Mouse (Mus musculus): ENCODE measurements around the gene Slc12a5. TPM values are rescaled to one million over a fixed set of nuclear protein-coding genes. Genes with fewer than 3 reads are reported as not detected.

Slc12a5 gene
- 1 to 10 TPM; 4.2 to 6.0 TPM for total RNA-seq (2023)

GRCm38 (mm10) chr2:164960716-164961441, at the start of gene Slc12a5:
TSS of gene Slc12a5 (plus strand) at chr2:164960802.

GRCm38 (mm10) chr2:164911086-164912048, 49.2 kb upstream of the Slc12a5 start, which contains the start of gene Zfp335:
TSS of gene Zfp335 (minus strand) at chr2:164911757.

DNA sequence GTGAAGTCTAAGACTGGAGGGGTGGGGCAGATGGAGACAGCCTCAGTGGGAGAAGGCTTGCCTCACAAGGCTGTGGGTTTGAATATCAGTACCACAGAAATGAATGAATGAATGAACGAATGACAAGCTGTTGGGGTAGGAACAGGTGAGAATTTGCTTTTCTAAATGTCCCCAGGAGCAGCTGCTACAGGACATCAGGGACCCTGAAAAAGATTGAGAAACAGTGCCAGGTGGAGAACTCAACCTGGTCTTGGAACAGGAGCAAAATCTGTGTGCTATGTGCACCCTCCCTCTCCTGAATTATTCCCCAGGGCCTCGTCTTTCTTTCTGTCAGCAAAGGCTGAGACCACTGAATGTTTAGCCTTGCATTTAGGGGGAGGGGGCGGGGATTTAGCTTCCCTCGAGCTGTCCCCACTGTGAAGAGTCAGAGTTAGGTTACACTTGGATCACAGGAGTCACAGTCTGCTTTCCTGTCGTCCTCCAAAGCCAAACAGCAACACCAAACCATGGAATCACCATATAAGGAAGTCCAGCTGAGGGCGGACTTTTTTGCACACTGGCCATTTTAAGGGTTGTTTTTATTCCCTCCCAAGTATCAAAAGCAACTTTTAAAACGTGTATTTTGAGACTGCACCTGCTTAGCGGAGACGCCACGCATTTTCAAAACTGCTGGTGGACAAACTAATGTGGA, 20.3 kb upstream of the Slc12a5 start, which contains the start of gene Mmp9:
Mmp9 (plus strand) TSS at position 641 of the 691 bp plus-strand sequence.

DNA sequence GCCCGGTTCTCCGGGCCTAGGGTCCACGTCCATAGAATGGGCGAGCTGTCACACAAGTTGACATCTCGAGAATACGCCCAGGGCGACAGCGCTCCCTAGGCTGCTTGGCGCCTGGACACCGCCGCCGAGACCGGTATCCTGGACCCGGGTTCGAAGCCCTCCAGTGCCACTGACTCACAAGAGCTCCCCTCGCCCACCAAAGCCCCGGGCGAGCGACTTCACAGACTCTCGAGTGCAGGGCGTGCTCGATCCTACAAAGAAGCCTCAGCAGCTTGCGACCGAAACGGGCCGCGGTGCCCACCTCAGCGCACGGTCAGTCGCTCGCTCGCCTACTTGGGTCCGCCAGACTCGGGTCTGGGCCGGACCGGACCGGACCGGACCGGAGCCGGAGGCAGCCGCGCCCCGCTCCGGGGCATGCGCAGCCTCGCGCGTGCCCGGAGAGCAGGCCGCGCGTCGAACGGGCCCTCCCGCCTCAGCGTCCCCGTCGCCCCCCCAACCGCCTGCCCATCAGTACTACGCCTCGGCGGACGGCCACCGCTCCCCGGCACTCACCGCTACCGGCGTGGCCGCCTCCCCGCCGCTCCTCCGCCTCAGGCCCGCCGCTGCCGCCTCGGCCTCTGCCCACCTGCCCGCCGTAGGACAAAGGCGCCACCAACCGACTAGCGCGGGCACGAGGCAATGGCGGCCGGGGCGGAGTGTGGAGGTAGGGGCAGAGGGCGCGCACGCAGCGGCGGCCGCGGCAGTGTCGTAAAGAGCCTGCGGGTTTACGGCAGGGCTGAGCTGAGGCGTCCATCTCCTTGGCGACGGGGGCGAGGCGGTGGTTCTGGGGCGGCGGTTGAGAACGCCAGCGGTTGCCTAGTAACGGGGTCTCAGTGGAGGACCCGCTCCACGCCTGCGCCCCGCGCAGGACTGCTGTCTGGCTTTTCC, 73.8 kb downstream of the Slc12a5 start, which contains the start of gene Ncoa5:
Ncoa5 (minus strand) TSS at position 737 of the 927 bp plus-strand sequence.

Other genes starting within 250 kb of the Slc12a5 start
- not detected for gene Spint5, start 245.5 kb upstream of the Slc12a5 start, total RNA-seq (2023)
- gene Wfdc3, start 214.9 kb upstream of the Slc12a5 start, total RNA-seq (2023): under 1 TPM in 1 of 2 experiments, not detected in 1; 0.22 TPM
- 10 to 100 TPM; 28.8 to 32.0 TPM for gene Dnttip1, start 214.8 kb upstream of the Slc12a5 start, total RNA-seq (2023)
- gene Ube2c, start 190.9 kb upstream of the Slc12a5 start, total RNA-seq (2023): 100 to 1,000 TPM; 118 to 133 TPM
- 1 to 10 TPM in 1 of 2 experiments, under 1 TPM in 1; 0.70 to 1.4 TPM for gene Tnnc2, start 180.8 kb upstream of the Slc12a5 start, total RNA-seq (2023)
- 1 to 10 TPM; 3.3 to 3.8 TPM for gene Snx21, start 175.0 kb upstream of the Slc12a5 start, total RNA-seq (2023)
- 10 to 100 TPM; 41.6 to 50.0 TPM for gene Acot8, start 155.9 kb upstream of the Slc12a5 start, total RNA-seq (2023)
- gene Zswim3, start 155.7 kb upstream of the Slc12a5 start, total RNA-seq (2023): 1 to 10 TPM; 3.4 to 4.4 TPM
- gene Zswim1, start 138.1 kb upstream of the Slc12a5 start, total RNA-seq (2023): 1 to 10 TPM; 3.4 to 3.6 TPM
- gene Spata25, start 132.3 kb upstream of the Slc12a5 start, total RNA-seq (2023): not detected
- 100 to 1,000 TPM; 182 to 209 TPM for gene Ctsa, start 127.9 kb upstream of the Slc12a5 start, total RNA-seq (2023)
- 1 to 10 TPM; 1.7 to 2.3 TPM for gene Neurl2, start 127.3 kb upstream of the Slc12a5 start, total RNA-seq (2023)
- gene Pltp, start 103.1 kb upstream of the Slc12a5 start, total RNA-seq (2023): 1 to 10 TPM; 8.9 to 9.6 TPM
- gene Pcif1, start 81.5 kb upstream of the Slc12a5 start, total RNA-seq (2023): 10 to 100 TPM; 51.1 to 56.8 TPM
- gene Zfp335, start 49.0 kb upstream of the Slc12a5 start, total RNA-seq (2023): 10 to 100 TPM; 28.2 to 29.1 TPM
- gene Mmp9, start 20.0 kb upstream of the Slc12a5 start, total RNA-seq (2023): 1,000 to 10,000 TPM; 1,731 to 1,759 TPM
- 10 to 100 TPM; 20.7 to 21.4 TPM for gene Ncoa5, start 74.1 kb downstream of the Slc12a5 start, total RNA-seq (2023)
- 1 to 10 TPM; 7.0 to 8.6 TPM for gene Cd40, start 94.8 kb downstream of the Slc12a5 start, total RNA-seq (2023)
- gene 1700025C18Rik, start 129.9 kb downstream of the Slc12a5 start, total RNA-seq (2023): not detected

All from neutrophil, adult 83 days (primary cell).